Mouse (Mus musculus) brain, embryonic 18.5 days (tissue): ENCODE data around the gene Rassf4.
A peak's percentile ranks its signal among the peaks of the same experiment; 100 is the strongest.
"Not testable (repeated sequence)": the region's sequence is repeated elsewhere in the genome, so short reads cannot be mapped to it uniquely, and the experiment has no call there.

ENCODE experiments used
- DNase-seq: peaks from one replicate; pipeline ENCODE4 v3.0.0-alpha.2; 2012; ENCODE audit warnings: low read depth, low spot score

Gene Rassf4

GRCm38 (mm10) chr6:116636581-116637235, 37.0 kb downstream of the Rassf4 start:
- no peak for DNase-seq

- DNase-seq = no peak
Observed at GRCm38 (mm10) chr6:116635251-116636180, 38.2 kb downstream of the Rassf4 start.

DNA sequence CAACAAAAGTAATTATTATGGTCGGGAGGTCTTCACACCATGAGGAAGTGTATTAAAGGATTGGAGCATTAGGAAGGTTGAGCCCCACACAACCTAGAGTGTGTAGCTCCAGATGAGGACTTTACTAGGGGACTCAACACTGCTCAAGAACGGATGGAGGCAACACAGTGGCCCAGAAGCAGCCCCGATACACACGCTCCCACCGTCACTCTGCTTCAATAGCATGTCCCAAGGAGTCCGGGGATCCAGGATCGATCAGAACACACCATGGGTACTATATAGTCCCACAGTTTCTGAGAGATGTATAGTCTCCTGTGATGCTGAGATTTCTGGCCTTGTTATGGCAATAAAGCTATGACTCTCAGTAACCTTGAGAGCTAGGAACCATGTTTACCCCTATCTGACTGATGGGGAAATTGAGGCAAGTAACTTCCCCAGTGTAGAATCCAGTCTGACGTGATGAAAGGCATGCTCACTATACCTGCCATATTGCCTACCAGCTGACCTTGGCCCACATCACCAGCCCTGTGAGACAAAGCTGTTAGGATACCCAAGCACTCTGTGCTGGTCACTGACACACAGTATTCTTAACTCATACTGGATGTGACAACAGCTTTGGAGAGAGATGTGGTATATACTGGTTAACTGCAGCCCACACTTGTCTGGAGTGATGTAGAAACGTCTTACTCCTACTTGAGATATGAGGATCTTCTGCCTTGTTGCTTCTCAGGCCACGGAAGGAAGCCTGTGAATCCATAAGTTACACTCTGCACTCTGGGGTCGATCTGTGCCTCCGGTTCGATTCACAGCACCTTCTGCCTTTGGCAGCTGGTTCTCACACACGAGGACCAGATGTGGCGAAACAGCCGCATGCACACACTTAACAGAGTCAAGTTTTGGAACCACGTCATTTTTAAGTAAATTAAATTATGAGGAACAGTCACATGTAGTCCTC, 39.7 kb downstream of the Rassf4 start:
- no peak for DNase-seq

- no peak for DNase-seq
Observed at GRCm38 (mm10) chr6:116632129-116632528, 41.6 kb downstream of the Rassf4 start.

DNA sequence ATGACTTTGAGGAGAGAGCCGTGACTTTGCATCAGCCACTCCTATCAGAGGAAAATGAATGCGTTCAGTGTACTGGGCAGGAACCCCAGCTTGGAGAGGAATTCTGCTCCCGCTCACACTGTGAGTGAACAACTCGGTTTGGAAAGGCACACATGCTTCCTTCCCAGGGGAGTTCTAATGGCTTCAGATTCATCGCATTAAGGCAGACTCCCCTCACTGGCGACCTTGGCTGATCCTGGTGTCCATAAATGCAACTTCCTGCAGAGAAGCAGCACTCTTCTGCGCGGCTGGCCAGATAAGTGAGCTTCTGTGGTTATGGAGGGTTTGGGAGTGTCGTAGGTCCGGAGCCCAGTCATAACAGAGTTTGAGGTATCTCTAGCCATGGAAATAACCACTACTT, 44.0 kb downstream of the Rassf4 start:
- no peak for DNase-seq

DNA sequence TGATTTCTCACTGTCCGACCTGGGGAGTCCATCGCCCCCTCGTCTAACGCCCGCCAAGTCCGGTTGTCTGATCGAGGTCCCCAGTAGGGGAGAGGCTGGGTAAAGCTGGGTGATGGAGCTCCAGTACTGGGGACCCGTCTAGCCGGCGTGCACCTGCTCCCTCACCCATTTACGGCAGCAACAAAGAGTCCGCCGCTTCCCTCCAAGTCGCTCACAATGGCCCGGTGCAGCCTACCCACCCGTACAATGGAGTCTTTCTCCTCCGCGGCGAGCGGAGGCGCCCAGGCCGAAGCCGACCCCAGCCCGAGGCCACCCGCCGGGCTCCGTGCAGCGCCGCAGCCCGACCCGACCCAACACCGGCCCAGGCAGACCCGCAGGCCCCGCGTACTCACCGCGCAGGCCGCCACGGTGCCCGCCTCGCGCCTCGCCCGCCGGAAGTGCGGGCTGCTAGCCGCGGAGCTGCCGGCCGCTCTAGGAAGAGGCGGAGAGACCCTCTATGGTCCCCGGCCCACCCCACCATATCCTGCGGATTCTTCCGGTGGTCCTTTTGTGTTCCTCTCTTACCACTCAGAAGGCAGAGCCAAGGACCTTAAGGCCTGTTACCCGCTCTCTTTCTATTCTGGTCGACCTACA, 45.1 kb downstream of the Rassf4 start, which contains the start of gene Zfp422:
Zfp422 (minus strand) TSS at position 461 of the 633 bp plus-strand sequence.
- DNase-seq = peak; percentile 74

GRCm38 (mm10) chr6:116628095-116628494, 45.7 kb downstream of the Rassf4 start:
- DNase-seq = no peak

GRCm38 (mm10) chr6:116626417-116626816, 47.3 kb downstream of the Rassf4 start:
- DNase-seq = not testable (repeated sequence)

DNA sequence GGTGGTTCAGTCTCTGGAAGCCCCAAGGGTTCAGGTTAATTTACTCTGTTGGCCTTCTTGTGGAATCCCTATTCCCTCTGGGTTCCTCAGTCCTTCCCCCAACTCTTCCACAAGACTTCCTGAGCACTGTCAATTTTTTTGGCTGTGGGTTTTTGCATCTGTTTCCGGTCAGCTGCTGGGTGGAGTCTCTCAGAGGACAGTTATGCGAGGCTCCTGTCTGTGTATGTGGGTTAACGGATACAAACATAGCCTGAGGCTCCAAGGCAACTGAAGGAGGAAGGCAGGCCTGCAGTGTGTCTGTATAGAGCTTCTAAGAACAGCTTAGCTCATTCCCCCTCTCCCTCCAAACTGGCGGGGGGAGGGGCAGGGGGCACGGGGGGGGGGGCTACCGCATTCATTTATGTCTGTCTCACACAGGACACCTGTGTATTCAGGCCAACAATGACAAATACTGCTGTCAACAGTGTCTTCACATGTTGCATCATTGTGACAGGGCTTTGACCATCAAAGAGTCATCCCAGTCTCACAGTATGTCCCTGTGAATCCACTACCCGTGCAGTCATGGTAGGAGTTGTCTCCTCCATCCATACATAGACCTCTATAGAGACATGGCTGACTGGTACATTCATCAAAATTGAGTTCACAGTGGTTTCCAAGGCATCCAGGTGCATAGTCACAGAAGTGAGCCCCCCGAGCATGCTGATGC, 52.3 kb downstream of the Rassf4 start:
- no peak for DNase-seq

DNA sequence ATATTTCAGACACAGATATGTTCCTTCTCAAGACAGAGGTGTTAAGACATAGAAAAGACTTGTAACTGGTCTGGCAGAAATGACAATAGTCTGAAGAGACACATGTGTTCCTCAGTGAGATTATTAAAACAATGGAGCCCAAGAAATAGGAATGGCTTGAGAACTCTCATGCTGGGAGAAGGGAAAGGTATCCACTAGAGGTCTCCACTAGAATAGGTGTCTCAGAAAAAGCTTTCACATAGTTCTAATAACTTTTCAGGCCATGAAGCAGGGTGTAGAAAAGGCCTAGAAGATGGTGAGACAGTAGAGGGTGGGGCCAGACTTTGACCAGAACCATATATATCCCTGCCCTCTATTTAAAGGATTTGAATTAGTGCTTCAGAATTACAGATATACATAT, 55.7 kb downstream of the Rassf4 start:
- no peak for DNase-seq

GRCm38 (mm10) chr6:116615719-116616118, 58.0 kb downstream of the Rassf4 start:
- DNase-seq = no peak

DNA sequence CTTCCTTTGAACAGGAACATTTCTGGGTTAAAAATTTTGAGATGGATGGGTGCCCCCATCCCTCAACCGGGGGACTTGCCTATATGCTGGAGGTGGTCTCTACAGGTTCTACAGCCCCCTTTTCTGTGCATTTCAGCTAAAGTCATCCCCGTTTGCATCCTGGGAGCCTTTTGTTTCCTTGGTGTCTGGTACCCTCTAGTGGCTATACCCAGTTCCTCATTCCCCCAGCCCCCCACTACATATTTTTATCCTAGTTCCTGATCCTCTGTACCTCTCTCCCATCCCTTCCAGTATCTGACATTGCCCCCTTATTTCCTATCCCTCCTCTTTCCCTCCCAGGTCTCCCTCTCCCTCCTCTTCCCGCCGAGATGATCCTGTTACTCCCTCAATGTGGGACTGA, 66.5 kb downstream of the Rassf4 start:
- DNase-seq = no peak

DNA sequence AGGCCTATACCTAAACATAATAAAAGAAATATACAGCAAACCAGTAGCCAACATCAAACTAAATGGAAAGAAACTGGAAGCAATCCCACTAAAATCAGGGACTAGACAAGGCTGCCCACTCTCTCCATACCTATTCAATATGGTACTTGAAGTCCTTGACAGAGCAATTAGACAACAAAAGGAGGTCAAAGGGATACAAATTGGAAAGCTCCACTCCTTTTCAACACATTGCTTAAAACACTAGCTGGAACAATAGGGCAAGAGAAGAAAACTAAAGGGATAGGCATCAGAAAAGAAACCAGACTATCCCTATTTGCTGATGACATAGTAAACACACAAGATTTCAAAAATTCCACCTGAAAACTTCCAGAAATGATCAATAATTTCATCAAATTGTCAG, 72.8 kb downstream of the Rassf4 start:
- DNase-seq = not testable (repeated sequence)

DNA sequence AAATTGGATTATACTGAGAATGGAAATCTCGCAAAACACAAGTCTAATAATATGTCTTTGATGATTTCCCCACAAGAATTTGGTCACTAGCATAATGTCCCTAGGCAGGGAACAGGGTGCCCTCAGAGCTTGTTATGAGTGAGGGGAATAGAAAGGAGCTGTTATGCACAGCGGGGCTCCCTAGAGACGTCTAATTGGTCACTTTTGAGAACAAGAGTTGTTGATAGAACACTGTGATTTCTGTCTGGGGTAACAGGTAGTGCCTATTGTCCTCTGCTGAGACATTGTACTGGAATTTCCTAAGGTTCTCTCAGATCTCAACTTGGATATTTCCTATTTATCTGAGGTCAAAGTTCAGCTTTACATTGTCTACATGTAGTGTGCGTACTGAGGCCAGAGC, 89.7 kb downstream of the Rassf4 start, which contains the start of gene Olfr215:
Olfr215 (minus strand) TSS at position 101 of the 400 bp plus-strand sequence.
- no peak for DNase-seq
